Mouse (Mus musculus) ZHBTc4 (cell line): ENCODE measurements at regions not wholly inside any gene's neighbourhood (a gene's known extent, or its start where the extent isn't known, plus 50 kb on each side); places are given as distances from the start of the nearest gene placed in this dataset.

Source experiments
- DNase-seq: peaks from one replicate; pipeline ENCODE4 v3.0.0-alpha.2; 2011; ENCODE audit warnings: low read depth, low spot score

GRCm38 (mm10) chr4:134990651-134991050, 60.0 kb downstream of the Syf2 start:
- no peak for DNase-seq

- no peak for DNase-seq
Measured at GRCm38 (mm10) chr4:134993526-134994122, 62.9 kb downstream of the Syf2 start.

GRCm38 (mm10) chr4:134994205-134994604, 63.5 kb downstream of the Syf2 start:
- no peak for DNase-seq

GRCm38 (mm10) chr4:134994648-134995047, 64.0 kb downstream of the Syf2 start:
- DNase-seq, result no peak

GRCm38 (mm10) chr4:134995052-134995451, 64.4 kb downstream of the Syf2 start:
- no peak for DNase-seq

GRCm38 (mm10) chr4:134996121-134996520, 65.4 kb downstream of the Syf2 start:
- DNase-seq, result no peak

- peak; percentile 62 for DNase-seq
Measured at GRCm38 (mm10) chr4:134997461-134998434, 67.0 kb downstream of the Syf2 start.

- no peak for DNase-seq
Measured at GRCm38 (mm10) chr4:134998928-134999658, 68.4 kb downstream of the Syf2 start.

GRCm38 (mm10) chr4:135002091-135002925, 71.6 kb downstream of the Syf2 start:
- no peak for DNase-seq

- DNase-seq, result peak; percentile 54
Measured at GRCm38 (mm10) chr4:135011365-135011764, 80.7 kb downstream of the Syf2 start.

- peak; percentile 81 for DNase-seq
Measured at GRCm38 (mm10) chr4:135012945-135013344, 82.2 kb downstream of the Syf2 start.

- peak; percentile 86 for DNase-seq
Measured at GRCm38 (mm10) chr4:135013932-135014331, 83.2 kb downstream of the Syf2 start.

GRCm38 (mm10) chr4:135018018-135018417, 87.3 kb downstream of the Syf2 start:
- DNase-seq, result peak; percentile 82

GRCm38 (mm10) chr4:135019120-135019519, 88.4 kb downstream of the Syf2 start:
- no peak for DNase-seq

GRCm38 (mm10) chr4:135020262-135020991, 89.7 kb downstream of the Syf2 start:
- peak; percentile 77 for DNase-seq

- peak; percentile 87 for DNase-seq
Measured at GRCm38 (mm10) chr4:135023200-135023599, 92.5 kb downstream of the Syf2 start.

- DNase-seq, result no peak
Measured at GRCm38 (mm10) chr4:135025802-135026201, 94.7 kb upstream of the Runx3 start.

GRCm38 (mm10) chr4:135027136-135027535, 93.3 kb upstream of the Runx3 start:
- peak; percentile 77 for DNase-seq

GRCm38 (mm10) chr4:135029723-135030122, 90.7 kb upstream of the Runx3 start:
- no peak for DNase-seq

GRCm38 (mm10) chr4:135032461-135032860, 88.0 kb upstream of the Runx3 start:
- peak; percentile 60 for DNase-seq
